Mouse (Mus musculus): ENCODE data around the gene H2-M10.2.

Gene H2-M10.2

GRCm38 (mm10) chr17:36286390-36286789, at the start of gene H2-M10.2:
TSS of gene H2-M10.2 (minus strand) at chr17:36286490.
- ATAC-seq (ENCODE audit: low TSS enrichment), result no peak

- no peak for ATAC-seq (ENCODE audit: low TSS enrichment)
These were observed 39.8 kb upstream of the H2-M10.2 start, which contains the start of gene H2-M10.1 for GRCm38 (mm10) chr17:36326055-36326454. TSS of gene H2-M10.1 (minus strand) at chr17:36326155.

DNA sequence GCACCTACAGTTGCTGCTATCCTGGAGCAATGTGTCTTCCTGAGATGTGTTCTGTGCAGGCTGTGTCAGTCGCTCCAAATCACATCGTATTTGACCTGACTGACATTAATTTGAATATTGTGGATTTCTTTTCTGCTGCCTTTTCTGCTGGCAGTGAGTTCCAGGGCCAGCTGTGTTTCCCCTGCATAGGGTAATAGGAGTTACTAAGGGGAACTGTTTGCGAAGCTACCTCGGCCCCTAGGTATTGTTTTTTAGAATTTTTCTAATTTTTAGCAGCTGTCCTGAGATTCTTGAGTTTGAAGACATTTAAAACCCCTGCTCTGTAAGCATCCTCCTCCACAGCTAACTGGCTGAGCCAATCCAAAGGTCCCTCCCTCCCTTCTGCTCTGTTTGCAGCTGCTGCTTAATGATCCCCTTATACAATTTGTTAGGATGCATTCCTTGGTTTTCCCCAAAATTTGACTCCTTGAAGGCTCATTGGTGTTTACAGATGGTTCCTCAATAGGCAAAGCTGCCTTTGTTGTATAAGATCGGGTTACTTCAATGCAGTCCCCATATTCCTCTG, 29.5 kb upstream of the H2-M10.2 start:
- 0 out of 2 replicates have a peak, but pooled peaks have one; percentile 7 for ATAC-seq (ENCODE audit: low TSS enrichment)

DNA sequence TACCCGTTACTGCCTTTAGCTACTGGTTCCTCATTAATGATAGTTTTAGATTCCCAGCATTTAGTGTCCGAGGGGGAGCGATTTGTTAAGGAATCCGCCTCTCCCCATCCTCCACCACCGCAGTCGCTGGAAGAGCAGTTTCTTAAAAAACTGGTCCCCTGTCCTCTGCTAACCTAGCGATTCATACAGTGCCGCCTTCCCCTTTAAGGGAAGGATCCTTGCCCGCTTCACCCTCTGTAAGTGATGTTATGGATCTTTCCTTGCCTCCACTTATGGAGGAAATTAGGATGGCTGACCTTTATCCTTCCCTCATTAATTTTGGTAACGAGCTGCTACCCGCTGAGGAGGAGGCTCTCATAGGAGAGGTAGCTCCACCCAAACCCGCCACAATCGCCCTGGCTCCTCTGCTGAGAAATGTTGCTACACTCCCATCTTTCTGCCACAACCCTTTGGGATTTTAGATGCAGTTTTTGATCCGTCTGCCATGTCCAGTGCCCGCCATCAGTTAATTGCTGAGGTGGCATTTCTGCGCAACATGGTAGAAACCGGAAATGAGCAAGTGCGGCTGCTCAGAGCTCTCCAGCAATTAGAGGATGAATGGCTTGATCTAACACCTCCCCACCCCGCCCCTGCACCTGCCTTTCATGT, 28.9 kb upstream of the H2-M10.2 start:
- ATAC-seq (ENCODE audit: low TSS enrichment), result peak; percentile 97

DNA sequence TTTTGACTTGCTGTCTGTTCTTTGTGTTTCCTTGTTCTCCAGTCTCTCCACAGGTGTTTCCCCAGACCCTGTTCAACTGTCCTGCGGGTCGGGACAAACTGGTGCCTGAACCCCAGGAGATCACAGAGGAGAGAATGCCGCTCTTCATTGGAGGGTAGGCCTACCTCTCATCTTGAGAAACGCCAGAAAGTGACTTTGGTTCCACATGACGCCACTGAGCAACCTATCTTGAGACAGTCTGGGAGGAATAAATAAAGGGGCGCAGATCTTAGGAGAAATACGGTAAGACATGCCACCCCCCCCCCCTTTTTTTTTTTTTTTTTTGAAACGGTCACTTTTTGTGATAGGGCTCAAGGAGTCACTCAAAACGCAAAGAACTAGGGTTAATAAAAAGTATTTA, 28.2 kb upstream of the H2-M10.2 start:
- ATAC-seq (ENCODE audit: low TSS enrichment), result 0 out of 2 replicates have a peak, but pooled peaks have one; percentile 10

- ATAC-seq (ENCODE audit: low TSS enrichment), result no peak
These were observed 23.0 kb upstream of the H2-M10.2 start for GRCm38 (mm10) chr17:36309293-36309692.

DNA sequence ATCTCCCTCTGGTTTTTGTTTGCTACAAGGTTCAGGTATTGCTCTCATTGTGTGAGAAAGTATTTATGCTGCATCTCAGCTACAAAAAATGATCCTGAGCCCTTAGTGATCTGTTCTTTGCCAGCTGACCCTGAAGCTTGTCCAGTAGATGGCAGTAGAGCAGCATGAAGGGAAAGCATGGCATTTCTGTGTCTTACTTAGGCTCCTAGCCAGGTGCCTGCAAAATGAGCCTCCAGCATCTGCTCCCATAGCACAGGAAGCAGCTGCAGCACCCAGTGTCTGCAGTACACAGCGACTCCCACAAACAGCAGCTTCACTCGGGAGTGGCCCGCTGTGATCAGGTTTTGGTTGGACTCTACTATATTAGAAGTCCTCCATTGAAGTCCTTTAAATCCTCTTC, 22.6 kb upstream of the H2-M10.2 start:
- peak; percentile 65 for ATAC-seq (ENCODE audit: low TSS enrichment)

DNA sequence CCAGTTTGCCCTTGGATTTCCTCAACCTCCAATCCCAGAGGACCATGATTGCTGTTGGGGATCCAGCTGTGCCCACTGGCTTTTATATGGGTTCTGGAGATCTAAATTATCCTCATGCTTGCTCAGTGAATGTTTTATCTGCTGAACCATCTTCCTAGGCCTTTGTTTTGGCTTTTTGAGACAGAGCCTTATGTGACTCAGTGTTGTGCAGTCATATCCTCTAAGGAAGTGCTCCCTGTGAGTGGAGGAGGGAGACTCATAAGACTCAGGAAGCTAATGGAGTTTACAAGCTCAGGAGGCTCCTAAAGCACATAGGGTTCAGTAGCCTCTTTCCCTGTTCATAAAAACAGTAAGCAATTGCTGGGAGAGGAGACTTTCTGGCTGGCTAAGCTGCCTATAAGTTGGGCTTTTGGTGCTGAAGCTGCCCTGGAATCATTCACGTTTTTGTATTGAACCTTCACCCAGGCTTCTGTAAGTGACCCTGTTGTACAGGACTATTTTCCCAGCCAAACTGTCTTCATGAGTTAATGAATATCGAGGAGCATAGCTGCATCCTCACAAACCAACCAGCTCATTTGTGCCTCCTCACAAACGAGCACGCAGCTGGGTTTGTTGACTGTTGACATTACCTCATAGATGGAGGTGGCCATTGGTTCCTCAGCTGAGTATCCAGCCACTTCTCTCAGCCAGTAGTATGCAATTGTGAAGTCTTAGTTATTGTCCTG, 4.6 kb downstream of the H2-M10.2 start:
- ATAC-seq (ENCODE audit: low TSS enrichment), result no peak

DNA sequence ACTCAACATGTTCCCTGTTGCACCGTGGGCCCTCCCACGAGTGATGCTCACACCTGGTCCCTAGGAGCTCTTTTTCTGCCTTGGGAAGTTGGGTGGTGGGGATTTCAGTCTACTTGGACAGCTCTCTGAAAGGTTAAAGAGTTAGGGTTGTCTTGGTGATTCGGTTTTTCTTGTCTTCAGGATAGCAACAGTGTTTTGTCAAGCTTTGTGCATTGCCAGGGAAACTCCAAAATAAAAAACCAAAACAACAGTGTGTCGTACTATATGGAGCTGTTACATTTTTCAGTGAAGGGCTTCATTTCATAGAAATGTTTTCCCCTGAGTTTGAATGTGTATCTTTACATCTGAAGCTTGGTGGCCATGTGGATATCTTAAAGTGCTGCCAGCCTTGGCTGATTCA, 11.5 kb downstream of the H2-M10.2 start:
- no peak for ATAC-seq (ENCODE audit: low TSS enrichment)

GRCm38 (mm10) chr17:36273796-36274195, 12.5 kb downstream of the H2-M10.2 start:
- no peak for ATAC-seq (ENCODE audit: low TSS enrichment)

DNA sequence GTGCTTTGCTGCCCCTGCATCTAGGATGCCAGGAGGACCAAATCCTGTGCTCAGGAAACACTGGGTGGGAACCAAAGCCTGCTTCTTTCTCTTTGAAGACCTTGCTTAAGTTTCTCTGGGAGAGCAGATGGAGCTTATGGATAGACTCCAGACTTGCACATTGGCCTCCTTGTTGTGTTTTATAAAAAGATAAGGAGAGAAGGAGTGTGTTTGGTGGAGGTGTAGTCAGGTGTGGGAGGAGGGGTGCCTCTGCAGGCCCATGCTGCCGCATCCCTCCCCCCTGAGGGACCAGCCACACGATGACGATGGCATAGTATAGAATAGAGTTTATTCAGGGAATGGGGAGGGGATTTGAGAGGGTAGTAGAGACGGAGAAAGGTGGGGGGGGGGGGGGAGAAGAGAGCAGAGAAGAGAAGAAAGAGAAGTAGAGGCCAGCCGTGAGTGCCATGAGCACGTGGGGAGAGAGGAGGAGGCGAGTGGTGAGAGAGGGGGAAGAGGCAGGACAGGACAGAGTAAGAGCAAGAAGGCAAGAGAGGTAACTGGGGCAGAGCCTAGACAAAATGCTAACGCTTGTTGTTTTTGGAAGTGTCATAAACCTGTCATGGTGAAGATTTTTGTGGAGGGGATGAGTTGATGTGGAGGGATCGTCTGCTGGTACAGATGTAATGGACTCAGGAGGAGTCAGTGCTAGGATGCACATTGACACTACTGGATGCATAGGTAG, 13.5 kb downstream of the H2-M10.2 start:
- no peak for ATAC-seq (ENCODE audit: low TSS enrichment)

DNA sequence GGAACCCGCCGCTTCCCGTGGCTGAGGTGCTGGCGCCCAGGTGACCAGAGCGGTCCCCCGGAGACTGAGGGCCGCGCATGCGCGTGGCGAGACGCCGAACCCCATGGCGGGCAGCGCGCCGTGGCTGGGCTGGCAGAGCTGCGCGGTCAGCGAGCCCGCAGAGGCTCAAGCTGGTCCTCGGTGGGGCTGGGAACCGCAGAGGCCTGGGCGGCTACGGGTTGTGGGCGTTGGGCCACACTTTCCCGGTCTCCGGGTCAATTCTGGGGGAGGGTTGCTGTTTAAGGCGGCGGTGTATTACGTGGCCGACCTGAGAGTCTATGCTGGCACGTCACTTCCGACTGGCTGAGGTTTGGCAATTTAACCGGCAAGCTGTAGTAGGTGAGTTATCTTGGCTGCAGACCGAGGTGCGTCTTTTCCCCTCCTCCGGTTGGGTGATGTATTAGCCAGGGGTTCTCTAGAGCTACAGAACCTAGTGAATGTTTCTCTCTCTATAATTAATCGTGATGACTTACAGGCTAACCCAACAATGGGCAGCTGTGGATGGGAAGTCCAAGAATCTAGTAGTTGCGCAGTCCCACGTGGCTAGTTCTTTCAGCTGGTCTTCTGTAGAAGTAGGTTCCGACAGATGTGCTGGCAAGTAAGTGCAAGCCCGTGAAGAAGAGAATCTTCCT, 14.6 kb downstream of the H2-M10.2 start, which contains the start of gene Trim39:
Trim39 (minus strand) TSS at position 662 of the 671 bp plus-strand sequence.
- peak; percentile 81 for ATAC-seq (ENCODE audit: low TSS enrichment)

DNA sequence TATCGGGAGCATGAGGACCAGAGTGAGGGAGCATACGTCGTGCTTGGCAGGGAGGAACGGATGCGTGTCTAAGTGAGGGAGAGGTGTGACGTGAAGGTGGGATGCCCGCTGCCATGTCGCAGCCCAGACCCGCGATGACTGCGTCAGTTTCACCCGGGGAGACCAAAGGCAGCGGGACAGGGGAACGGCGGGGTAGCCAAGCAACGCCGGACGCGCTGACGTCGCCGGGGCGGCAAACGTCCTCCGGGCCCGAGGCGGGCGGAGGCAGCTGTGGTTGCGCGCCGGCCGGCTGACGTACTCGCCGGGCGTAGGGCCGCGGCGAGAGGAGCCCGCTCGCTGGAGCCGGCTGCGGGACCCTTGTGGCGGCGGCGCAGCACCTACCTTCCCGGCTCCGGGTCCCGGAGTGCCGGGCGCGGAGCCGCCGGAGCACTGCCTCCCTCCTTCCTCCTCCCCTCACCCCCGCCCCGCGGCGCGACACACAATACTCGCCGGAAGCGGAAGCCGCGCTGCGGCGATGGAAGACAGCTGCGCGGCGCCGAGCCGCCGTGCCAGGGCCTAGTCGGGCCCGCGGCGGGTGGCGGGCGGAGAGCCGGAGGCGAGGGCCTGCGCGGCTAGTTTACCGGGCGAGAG, 15.2 kb downstream of the H2-M10.2 start:
- ATAC-seq (ENCODE audit: low TSS enrichment), result peak; percentile 91

- ATAC-seq (ENCODE audit: low TSS enrichment), result no peak
These were observed 20.5 kb downstream of the H2-M10.2 start for GRCm38 (mm10) chr17:36265834-36266233.

GRCm38 (mm10) chr17:36264273-36264925, 21.9 kb downstream of the H2-M10.2 start:
- ATAC-seq (ENCODE audit: low TSS enrichment), result no peak

DNA sequence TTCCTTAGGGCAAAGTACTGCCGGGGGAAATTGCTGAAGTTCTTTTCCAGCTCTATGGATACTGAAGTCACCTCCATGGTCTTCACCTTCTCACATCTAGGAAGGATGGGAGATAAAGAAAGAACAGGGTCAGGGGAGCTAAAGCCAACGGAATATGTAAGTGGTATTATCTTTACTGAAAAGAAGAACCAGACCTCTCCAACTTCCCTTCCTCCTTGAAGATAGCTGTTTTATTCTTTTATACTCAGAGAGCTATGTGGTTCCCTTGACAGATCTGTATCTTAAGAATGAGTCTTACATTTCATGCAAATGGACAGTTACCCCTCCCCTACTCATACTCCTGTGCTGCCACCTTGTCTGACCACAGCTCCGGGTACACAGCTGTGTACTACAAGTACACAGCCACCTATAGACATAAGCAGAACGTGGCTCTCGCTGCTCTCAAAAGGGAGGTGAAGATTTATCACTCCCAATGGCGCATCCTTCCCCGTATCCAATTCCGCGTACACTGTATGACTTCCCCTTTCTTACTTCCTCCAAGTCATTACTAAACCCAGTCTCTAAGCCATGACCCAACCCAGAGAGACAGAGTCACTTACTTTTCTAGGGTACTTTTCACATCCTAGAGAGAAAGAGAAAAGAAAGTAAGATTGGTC, 24.7 kb downstream of the H2-M10.2 start:
- ATAC-seq (ENCODE audit: low TSS enrichment), result no peak

DNA sequence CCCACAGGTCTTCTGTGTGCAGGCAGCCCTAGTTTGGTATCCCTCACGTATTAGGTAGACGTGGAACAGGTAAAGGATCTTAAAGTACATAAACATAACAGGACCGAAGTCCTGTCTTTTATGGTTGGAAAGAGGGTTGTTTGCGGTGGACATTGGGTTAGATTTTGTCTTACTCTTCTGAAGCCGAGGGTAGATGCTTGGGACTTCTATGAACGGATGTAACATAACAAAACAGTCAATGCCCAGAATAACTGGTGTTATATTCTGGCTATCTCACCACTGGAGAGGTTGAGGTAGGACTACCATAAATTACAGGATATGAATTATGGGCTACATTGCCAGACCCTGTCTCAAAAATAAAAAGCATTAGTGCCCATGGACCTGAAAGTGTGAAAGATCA, 28.3 kb downstream of the H2-M10.2 start, which contains the start of gene Rpp21:
Rpp21 (minus strand) TSS at position 101 of the 400 bp plus-strand sequence.
- ATAC-seq (ENCODE audit: low TSS enrichment), result no peak; the same call in 1 of the 2 replicates

GRCm38 (mm10) chr17:36257241-36257947, 28.9 kb downstream of the H2-M10.2 start:
- ATAC-seq (ENCODE audit: low TSS enrichment), result peak; percentile 98

GRCm38 (mm10) chr17:36253087-36253600, 33.1 kb downstream of the H2-M10.2 start:
- ATAC-seq (ENCODE audit: low TSS enrichment), result no peak

All from frontal cortex, adult (tissue).